Mouse (Mus musculus) lung, postnatal 36 days (tissue): Measurements from ENCODE around the gene Pramel3.
"Not testable (repeated sequence)": the region's sequence is repeated elsewhere in the genome, so short reads cannot be mapped to it uniquely, and the experiment has no call there.

ENCODE experiments used
- DNase-seq: peaks from one replicate; pipeline ENCODE4 v3.0.0; 2022; ENCODE audit warnings: mixed read lengths

Pramel3 gene

GRCm38 (mm10) chrX:135302007-135302406 is at the start of gene Pramel3:
Gene Pramel3 (plus strand): TSS chrX:135302307.
- DNase-seq = not testable (repeated sequence)

DNA sequence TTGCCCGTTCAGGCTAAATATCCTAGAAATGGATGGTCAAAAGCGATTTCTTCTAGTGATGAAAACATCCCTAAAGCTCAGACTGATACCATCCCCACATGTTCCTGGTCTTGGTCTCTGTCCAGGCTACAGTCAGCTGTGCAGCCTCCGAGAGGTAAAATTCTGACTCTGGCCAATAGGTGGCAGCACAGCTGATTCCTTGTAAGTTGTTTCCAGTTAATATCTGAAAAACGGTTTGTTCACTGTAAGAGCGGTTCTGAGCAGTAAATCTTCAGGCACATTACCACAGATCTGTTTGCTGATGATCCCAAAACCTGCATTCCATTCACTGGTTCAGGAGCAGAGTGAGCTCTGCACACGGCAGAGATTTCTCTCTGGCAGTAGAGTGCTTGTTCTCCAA is 58.6 kb downstream of the Pramel3 start:
- DNase-seq = not testable (repeated sequence)

DNA sequence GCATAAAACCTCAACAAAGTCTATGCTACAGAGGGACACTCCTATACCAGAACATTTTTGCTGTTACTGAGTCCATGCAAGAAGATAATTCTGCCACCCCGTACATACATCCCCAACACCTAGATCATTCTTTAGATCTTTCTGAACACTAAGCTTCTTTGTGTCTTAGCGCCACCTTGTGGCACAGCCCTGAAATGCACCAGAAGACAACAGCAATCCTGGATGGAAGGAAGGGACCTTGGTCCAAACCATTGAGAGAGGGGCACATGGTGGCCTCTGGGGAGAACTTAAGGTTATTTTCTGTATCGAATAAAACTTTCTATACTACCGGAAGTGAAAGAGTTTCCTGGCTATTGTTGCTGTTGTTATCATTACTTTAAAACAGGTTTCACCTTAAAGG is 59.8 kb downstream of the Pramel3 start:
- DNase-seq = not testable (repeated sequence)
